ENCODE assay signal across 7 mouse cellular contexts in genomic region chr6:57702376-57702742, GRCm38 (mm10). TPM values are rescaled to one million over a fixed set of nuclear protein-coding genes. Genes with fewer than 3 reads are reported as not detected.
DNase-seq lines count a peak whose midpoint lies in the region; ATAC-seq and TF ChIP-seq lines count a peak whose summit lies in the region.

Lancl2 (plus strand) TSS chr6:57702540.

- H3K27me3 ChIP-seq in CH12.LX (replicated peaks) = no peaks in the 10 kb centered on the region
- no peaks in the 10 kb centered on the region for H3K27me3 ChIP-seq in embryonic facial prominence, embryonic 11.5 days (ENCODE audit: control insufficient read depth, insufficient read depth, low read length)
- no peaks in the 10 kb centered on the region for H3K27me3 ChIP-seq in intestine, embryonic 16.5 days (replicated peaks; ENCODE audit: control insufficient read depth, insufficient read depth, low read length)
- no peaks in the 10 kb centered on the region for H3K27me3 ChIP-seq in liver, embryonic 11.5 days (replicated peaks; ENCODE audit: control insufficient read depth, insufficient read depth, low read length)
- H3K27me3 ChIP-seq in neural tube, embryonic 14.5 days (ENCODE audit: control insufficient read depth, insufficient read depth, low read length) = no peaks in the 10 kb centered on the region

- H3K79me2 ChIP-seq in CH12.LX (replicated peaks; ENCODE audit: control insufficient read depth, extremely low read depth, insufficient read depth, poor library complexity, severe bottlenecking) = no peaks in the 10 kb centered on the region

- dilution Hi-C loops in CH12.LX (cut with MboI; ENCODE audit: extremely low pct_ligation_motif_present, extremely low pct_unique_long_range_greater_than_20kb, low sequenced_read_pairs) = no loop called here

- peak within 1 kb of the TSS; percentile 88 for H3K4me2 ChIP-seq in CH12.LX (ENCODE audit: insufficient read depth, low read depth, poor library complexity, severe bottlenecking)
- H3K4me2 ChIP-seq in embryonic facial prominence, embryonic 11.5 days (ENCODE audit: low read depth, low read length) = peak within 1 kb of the TSS; percentile 59
- peak within 1 kb of the TSS; percentile 80 for H3K4me2 ChIP-seq in intestine, embryonic 16.5 days (ENCODE audit: low read depth, low read length)
- H3K4me2 ChIP-seq in liver, embryonic 11.5 days = peak within 1 kb of the TSS; percentile 64
- H3K4me2 ChIP-seq in neural tube, embryonic 14.5 days (ENCODE audit: low read depth, low read length) = peak within 1 kb of the TSS; percentile 83

- DNase-seq in CH12.LX (ENCODE audit: extremely low read depth) = no peak
- DNase-seq in NIH3T3 (ENCODE audit: low read depth) = peak; percentile 62
- DNase-seq in embryonic facial prominence, embryonic 11.5 days (ENCODE audit: low spot score) = peak; percentile 52
- peak; percentile 93 for DNase-seq in heart, adult 11 months
- DNase-seq in liver, embryonic 11.5 days (ENCODE audit: low spot score) = no peak

- no peak for TF ChIP-seq RAD21 in CH12.LX (IDR thresholded peaks at IDR 0.05; ENCODE audit: low read depth, low read length)

- no peak for TF ChIP-seq EP300 in CH12.LX (IDR thresholded peaks at IDR 0.05; ENCODE audit: low read length)

- peaks cover 4 to 18% of the 10 kb centered on the region in 2 experiments; a peak in 3 of 4 replicates for H3K4me1 ChIP-seq in CH12.LX (ENCODE audit: control insufficient read depth in 1 of 2, insufficient read depth in 2 of 2)
- no peaks in the 10 kb centered on the region for H3K4me1 ChIP-seq in embryonic facial prominence, embryonic 11.5 days (ENCODE audit: control insufficient read depth, insufficient read depth, low read length)
- no peaks in the 10 kb centered on the region for H3K4me1 ChIP-seq in intestine, embryonic 16.5 days (ENCODE audit: control insufficient read depth, insufficient read depth, low read length)
- peaks cover 6% of the 10 kb centered on the region; the same call in 1 of the 2 replicates for H3K4me1 ChIP-seq in liver, embryonic 11.5 days (replicated peaks; ENCODE audit: control insufficient read depth, insufficient read depth, low read length)
- H3K4me1 ChIP-seq in neural tube, embryonic 14.5 days (ENCODE audit: control insufficient read depth, insufficient read depth, low read length) = peaks cover 12% of the 10 kb centered on the region

- no peaks in the 10 kb centered on the region for H3K9me3 ChIP-seq in CH12.LX (replicated peaks; ENCODE audit: low read length)
- no peaks in the 10 kb centered on the region for H3K9me3 ChIP-seq in embryonic facial prominence, embryonic 11.5 days (replicated peaks; ENCODE audit: control insufficient read depth, low read length)
- no peaks in the 10 kb centered on the region for H3K9me3 ChIP-seq in intestine, embryonic 16.5 days (ENCODE audit: control insufficient read depth, low read length)
- H3K9me3 ChIP-seq in liver, embryonic 11.5 days (ENCODE audit: control insufficient read depth, low read length) = no peaks in the 10 kb centered on the region
- H3K9me3 ChIP-seq in neural tube, embryonic 14.5 days (ENCODE audit: control insufficient read depth, low read length) = no peaks in the 10 kb centered on the region

- ATAC-seq in embryonic facial prominence, embryonic 11.5 days (replicated peaks; ENCODE audit: insufficient number of reproducible peaks, low FRiP score, low TSS enrichment, low read depth) = peak; percentile 24; the same call in 1 of the 2 replicates
- ATAC-seq in intestine, embryonic 16.5 days = peak; percentile 29
- ATAC-seq in liver, embryonic 11.5 days (replicated peaks; ENCODE audit: low FRiP score) = peak; percentile 33
- peak; percentile 19; the same call in 1 of the 2 replicates for ATAC-seq in neural tube, embryonic 14.5 days (ENCODE audit: low read depth)

- no peak for TF ChIP-seq POLR2A in CH12.LX (IDR thresholded peaks at IDR 0.05; ENCODE audit: low read depth, low read length)

- H3K36me3 ChIP-seq in CH12.LX (replicated peaks in 1 of 2; ENCODE audit: control insufficient read depth in 1 of 2, insufficient read depth in 1 of 2, low read length in 1 of 2) = no peaks in the 10 kb centered on the region
- H3K36me3 ChIP-seq in embryonic facial prominence, embryonic 11.5 days (replicated peaks; ENCODE audit: control insufficient read depth, insufficient read depth, low read depth, low read length) = no peaks in the 10 kb centered on the region
- H3K36me3 ChIP-seq in intestine, embryonic 16.5 days (ENCODE audit: control insufficient read depth, insufficient read depth, low read length) = no peaks in the 10 kb centered on the region
- no peaks in the 10 kb centered on the region for H3K36me3 ChIP-seq in liver, embryonic 11.5 days (ENCODE audit: control insufficient read depth, insufficient read depth, low read length)
- no peaks in the 10 kb centered on the region for H3K36me3 ChIP-seq in neural tube, embryonic 14.5 days (ENCODE audit: control insufficient read depth, insufficient read depth, low read length)

- H3K27ac ChIP-seq in CH12.LX (ENCODE audit: insufficient read depth, low read depth) = peak within 1 kb of the TSS; percentile 31
- H3K27ac ChIP-seq in embryonic facial prominence, embryonic 11.5 days (replicated peaks; ENCODE audit: low read depth, low read length) = peak within 1 kb of the TSS; percentile 92
- peak within 1 kb of the TSS; percentile 97 for H3K27ac ChIP-seq in intestine, embryonic 16.5 days (ENCODE audit: low read length)
- H3K27ac ChIP-seq in liver, embryonic 11.5 days (ENCODE audit: low read depth, low read length) = peak within 1 kb of the TSS; percentile 84
- peak within 1 kb of the TSS; percentile 100 for H3K27ac ChIP-seq in neural tube, embryonic 14.5 days (ENCODE audit: low read depth, low read length)

- peak within 1 kb of the TSS; percentile 56 for H3K9ac ChIP-seq in CH12.LX (ENCODE audit: insufficient read depth, low read depth)
- H3K9ac ChIP-seq in embryonic facial prominence, embryonic 11.5 days (replicated peaks; ENCODE audit: low read length) = peak within 1 kb of the TSS; percentile 88
- H3K9ac ChIP-seq in intestine, embryonic 16.5 days (ENCODE audit: low read depth, low read length) = peak within 1 kb of the TSS; percentile 91
- H3K9ac ChIP-seq in liver, embryonic 11.5 days (ENCODE audit: low read depth, low read length) = peak within 1 kb of the TSS; percentile 81
- H3K9ac ChIP-seq in neural tube, embryonic 14.5 days (replicated peaks; ENCODE audit: low read depth, low read length) = peak within 1 kb of the TSS; percentile 96

- 0% methylated on average over 10 of the region's 10 CpGs for WGBS in embryonic facial prominence, embryonic 11.5 days
- WGBS in intestine, embryonic 16.5 days = 0% methylated on average over 10 of the region's 10 CpGs
- under 1% methylated on average over 10 of the region's 10 CpGs for WGBS in liver, embryonic 11.5 days
- WGBS in neural tube, embryonic 14.5 days = under 1% methylated on average over 10 of the region's 10 CpGs

- peak within 1 kb of the TSS; percentile 64 to 85 (median 78) for H3K4me3 ChIP-seq in CH12.LX (replicated peaks in 1 of 3; ENCODE audit: low read depth in 2 of 3, low read length in 2 of 3, poor library complexity in 1 of 3)
- H3K4me3 ChIP-seq in embryonic facial prominence, embryonic 11.5 days (ENCODE audit: low read depth, low read length) = peak within 1 kb of the TSS; percentile 62
- peak within 1 kb of the TSS; percentile 88 for H3K4me3 ChIP-seq in intestine, embryonic 16.5 days (ENCODE audit: low read length)
- H3K4me3 ChIP-seq in liver, embryonic 11.5 days (ENCODE audit: low read depth, low read length) = peak within 1 kb of the TSS; percentile 77
- H3K4me3 ChIP-seq in neural tube, embryonic 14.5 days (ENCODE audit: low read depth, low read length) = peak within 1 kb of the TSS; percentile 82

- in situ Hi-C loops in CH12.LX (cut with MboI; ENCODE audit: low pct_ligation_motif_present, low pct_unique_long_range_greater_than_20kb, low sequenced_read_pairs) = no loop called here

- no peak for TF ChIP-seq CTCF in CH12.LX (conservative IDR thresholded peaks at IDR 0.05 in 1 of 2, IDR thresholded peaks at IDR 0.05 in 1 of 2; ENCODE audit: low read depth in 2 of 2, low read length in 2 of 2)

TF ChIP-seq in CH12.LX, 34 proteins besides CTCF, POLR2A, EP300 and RAD21:
- TF ChIP-seq BHLHE40 (IDR thresholded peaks at IDR 0.05; ENCODE audit: low read depth, low read length) = no peak
- no peak for TF ChIP-seq CHD1 (IDR thresholded peaks at IDR 0.05; ENCODE audit: low read depth, low read length)
- TF ChIP-seq HCFC1 (IDR thresholded peaks at IDR 0.05; ENCODE audit: low read depth, low read length) = no peak
- TF ChIP-seq ZKSCAN1 (IDR thresholded peaks at IDR 0.05; ENCODE audit: borderline replicate concordance, low read depth, low read length) = no peak
- TF ChIP-seq TBP (conservative IDR thresholded peaks at IDR 0.05; ENCODE audit: low read depth, low read length) = no peak
- TF ChIP-seq RCOR1 (conservative IDR thresholded peaks at IDR 0.05; ENCODE audit: low read depth, low read length) = no peak

RNA-seq across cellular contexts. Expression of gene Lancl2, which starts in this region (rescaled TPM):
- total RNA-seq in CH12.LX (2012; rRNA removed) (12.2 and 13.8 TPM in 2 replicates), CH12.LX (2014; rRNA removed) (24.3 and 25.0 TPM in 2 replicates)
- polyA plus RNA-seq in CH12.LX (2012; ENCODE audit: insufficient read length, low read depth) = 17.7 and 19.1 TPM in 2 replicates
- polyA plus RNA-seq in embryonic facial prominence, embryonic 11.5 days (2014; fragmentation: Nextera tagmentation; extraction: Ambion mirVana) = 48.5 and 51.1 TPM in 2 replicates
- 15.8 and 15.9 TPM in 2 replicates for polyA plus RNA-seq in intestine, embryonic 16.5 days (2015; fragmentation: Nextera tagmentation; extraction: Ambion mirVana)
- polyA plus RNA-seq in liver, embryonic 11.5 days (2014; fragmentation: Nextera tagmentation; extraction: Ambion mirVana) = 21.5 and 25.9 TPM in 2 replicates
- polyA plus RNA-seq in neural tube, embryonic 14.5 days (2014; fragmentation: Nextera tagmentation; extraction: Ambion mirVana) = 96.8 and 100 TPM in 2 replicates

Comparison
In these comparisons a context has a peak if more than half of its experiments do, and no peak if none do; other contexts are left out.
1. DNase-seq: peak in NIH3T3 (single experiment), embryonic facial prominence, embryonic 11.5 days (single experiment) and heart, adult 11 months (single experiment); none in CH12.LX (single experiment) and liver, embryonic 11.5 days (single experiment).
2. H3K27ac ChIP-seq: peak in every context shown above with its lines; median percentile 100 in neural tube, embryonic 14.5 days; 97 in intestine, embryonic 16.5 days; 92 in embryonic facial prominence, embryonic 11.5 days; 84 in liver, embryonic 11.5 days; 31 in CH12.LX.
3. Peak in every context shown above with its lines, with median percentiles within 50 percentile points of each other: H3K4me2 ChIP-seq, H3K4me3 ChIP-seq, H3K9ac ChIP-seq and ATAC-seq.